Mouse (Mus musculus) kidney, adult 2 months (tissue): ENCODE results near the gene Cldn2.

Experiments
- CTCF ChIP-seq: fragments of 200-500 bp; conservative IDR thresholded peaks from 2 replicates; pipeline ENCODE4 v1.5.1; 2011; ENCODE audit warnings: low read depth, mild to moderate bottlenecking, control low read depth, low read length, moderate library complexity, mixed read lengths; ENCODE audit not compliant: insufficient read depth, insufficient read length
- POLR2A ChIP-seq: fragments of 200-500 bp; IDR thresholded peaks from one replicate; pipeline ENCODE4 v1.6.1; 2011; ENCODE audit warnings: low read depth, low read length, control low read depth

DNA sequence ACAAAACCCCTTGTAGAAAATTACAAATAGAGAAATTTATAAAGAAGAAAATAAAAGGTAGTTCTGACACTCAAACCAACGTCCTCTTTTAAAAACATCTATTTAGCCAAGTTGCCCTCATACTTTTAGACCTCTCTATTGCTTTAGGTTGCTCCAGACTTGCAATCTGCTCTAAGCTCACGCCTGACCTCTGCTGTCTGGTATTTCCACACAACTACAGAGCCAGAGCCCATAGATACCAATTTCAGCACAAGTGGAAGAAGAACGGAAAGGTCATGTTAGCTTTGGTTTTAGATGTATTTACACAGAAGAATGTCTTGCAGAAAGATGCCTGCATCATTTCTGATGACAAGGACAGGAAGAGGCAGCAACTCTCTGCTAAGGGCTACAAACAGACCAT is 38.4 kb downstream of the Cldn2 start:
- TF ChIP-seq CTCF (peak; percentile 30; the same call in 1 of the 2 replicates), POLR2A (no peak)
